Mouse (Mus musculus) gastrocnemius, adult 2 months (tissue): ENCODE measurements around the gene Upf3b. TPM values are rescaled to one million over a fixed set of nuclear protein-coding genes. Genes with fewer than 3 reads are reported as not detected.
"Not testable (repeated sequence)": the region's sequence is repeated elsewhere in the genome, so short reads cannot be mapped to it uniquely, and the experiment has no call there.

Source experiments
- DNase-seq: peaks from one replicate; pipeline ENCODE4 v3.0.0; 2022
- H3K27ac ChIP-seq: fragments of 200-600 bp; 2 replicates; pipeline ENCODE4 v1.8.1; 2022; ENCODE audit warnings: mild to moderate bottlenecking
- H3K4me3 ChIP-seq: fragments of 200-600 bp; 2 replicates; pipeline ENCODE4 v1.8.1; 2022; ENCODE audit warnings: mild to moderate bottlenecking, moderate library complexity
- CTCF ChIP-seq: fragments of 200-600 bp; IDR thresholded peaks from 2 replicates; pipeline ENCODE4 v1.8.1; 2022; ENCODE audit warnings: antibody characterized with exemption, mild to moderate bottlenecking, moderate library complexity
- intact Hi-C: fragments of 180-260 bp; cut with DNase I; formaldehyde crosslinking; loops from one replicate; pipeline ENCODE4 v1.15.1; 2025
- long read RNA-seq, 2 experiments: library from polyadenylated mRNA; stranded (forward); transcript quantifications; one replicate each; pipeline ENCODE4 v2.0.0; 2021
- total RNA-seq, 2 experiments: library from RNA; stranded (reverse); gene quantifications; 2 replicates each; pipeline ENCODE4 v1.2.3; 2021

The Upf3b gene
- 10 to 100 TPM in 1 of 2 experiments, 1 to 10 TPM in 1; 9.4 to 10.1 TPM for total RNA-seq
- long read RNA-seq, experiment 1, transcript Upf3b-201 (10 exons, 2,344 nt), result major isoform, 7 of 12 reads
- long read RNA-seq, experiment 1, partial matches to known transcripts, result 0 of 12 reads
- long read RNA-seq, experiment 1, other reads (novel, unspliced or antisense), result 5 of 12 reads
- long read RNA-seq, experiment 2, transcript Upf3b-201 (10 exons, 2,344 nt), result major isoform, 10 of 11 reads
- long read RNA-seq, experiment 2, partial matches to known transcripts, result 0 of 11 reads
- long read RNA-seq, experiment 2, other reads (novel, unspliced or antisense), result 1 of 11 reads

- peak; percentile 94 for DNase-seq
- no peak for TF ChIP-seq CTCF
- Histone ChIP-seq H3K4me3 (peak within 1 kb of the TSS; percentile 83), H3K27ac (peak within 1 kb of the TSS; percentile 92)
- intact Hi-C loops, result no loop called here
Observed at GRCm38 (mm10) chrX:37110193-37110880, at the start of gene Upf3b. TSS of gene Upf3b (minus strand) at chrX:37110322.

DNA sequence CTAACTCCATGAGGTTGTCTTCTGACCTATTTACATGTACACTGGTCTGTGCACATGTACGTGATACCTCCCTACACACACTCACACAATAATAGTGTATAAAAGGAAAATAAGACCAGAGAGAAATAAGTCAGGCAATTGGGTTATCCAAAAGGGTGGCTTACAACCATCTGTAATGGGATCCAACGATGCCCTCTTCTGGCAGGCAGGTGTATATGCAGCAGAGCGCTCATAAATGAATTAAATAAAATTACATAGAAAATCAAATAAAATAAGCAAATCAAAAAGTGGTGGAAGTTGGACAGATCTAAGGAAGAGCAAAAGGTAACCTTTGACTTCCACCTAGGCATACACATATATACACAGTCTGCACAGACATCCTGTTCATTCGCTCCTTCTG lies 47.7 kb upstream of the Upf3b start:
- no peak for DNase-seq
- intact Hi-C loops, result no loop called here
- Histone ChIP-seq H3K27ac (no peak overlapping the region), H3K4me3 (no peak overlapping the region)
- peak; percentile 46 for TF ChIP-seq CTCF

- H3K4me3 ChIP-seq, result no peak overlapping the region
- no peak for DNase-seq
- H3K27ac ChIP-seq, result no peak overlapping the region
- no peak; the same call in 1 of the 2 replicates for TF ChIP-seq CTCF
- intact Hi-C loops, result no loop called here
Observed at GRCm38 (mm10) chrX:37144954-37145353, 34.8 kb upstream of the Upf3b start.

- intact Hi-C loops, H3K27ac ChIP-seq, DNase-seq, H3K4me3 ChIP-seq: not testable (repeated sequence)
Observed at GRCm38 (mm10) chrX:37144498-37144897, 34.4 kb upstream of the Upf3b start.

- H3K27ac ChIP-seq, result no peak overlapping the region
- intact Hi-C loops, result no loop called here
- no peak overlapping the region for H3K4me3 ChIP-seq
- no peak for DNase-seq
- TF ChIP-seq CTCF, result no peak
Observed at GRCm38 (mm10) chrX:37141732-37142131, 31.6 kb upstream of the Upf3b start.

- DNase-seq, result peak; percentile 73
- intact Hi-C loops, result no loop called here
- peak within 1 kb of the TSS; percentile 91 for H3K27ac ChIP-seq
- no peak for TF ChIP-seq CTCF
- H3K4me3 ChIP-seq, result peak within 1 kb of the TSS; percentile 89
Observed at GRCm38 (mm10) chrX:37126671-37127358, 16.7 kb upstream of the Upf3b start, which contains the start of gene Nkap. TSS of gene Nkap (plus strand) at chrX:37126795.

DNA sequence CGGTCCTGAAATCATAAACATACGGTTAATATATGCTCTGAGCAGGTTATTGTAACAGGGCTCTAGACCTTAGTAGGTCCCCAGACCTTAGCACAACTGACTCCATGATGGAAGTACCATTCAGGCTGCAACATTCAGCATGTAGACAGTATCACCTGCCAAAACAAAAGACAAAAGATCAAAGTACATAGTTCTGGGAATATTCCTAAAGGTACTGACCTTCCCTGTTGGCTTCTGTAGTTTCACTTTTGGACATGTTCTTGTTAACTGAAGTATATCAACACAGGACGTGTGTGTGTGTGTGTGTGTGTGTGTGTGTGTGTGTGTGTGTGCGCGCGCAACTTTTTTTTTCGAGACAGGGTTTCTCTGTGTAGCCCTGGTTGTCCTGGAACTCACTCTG lies 15.4 kb upstream of the Upf3b start:
- Histone ChIP-seq H3K4me3 (no peak overlapping the region), H3K27ac (no peak overlapping the region)
- intact Hi-C loops, result no loop called here
- no peak for TF ChIP-seq CTCF
- no peak for DNase-seq

- DNase-seq, result no peak
- TF ChIP-seq CTCF, result no peak
- intact Hi-C loops, result no loop called here
- Histone ChIP-seq H3K27ac (no peak overlapping the region), H3K4me3 (no peak overlapping the region)
Observed at GRCm38 (mm10) chrX:37120212-37120611, 10.1 kb upstream of the Upf3b start.

DNA sequence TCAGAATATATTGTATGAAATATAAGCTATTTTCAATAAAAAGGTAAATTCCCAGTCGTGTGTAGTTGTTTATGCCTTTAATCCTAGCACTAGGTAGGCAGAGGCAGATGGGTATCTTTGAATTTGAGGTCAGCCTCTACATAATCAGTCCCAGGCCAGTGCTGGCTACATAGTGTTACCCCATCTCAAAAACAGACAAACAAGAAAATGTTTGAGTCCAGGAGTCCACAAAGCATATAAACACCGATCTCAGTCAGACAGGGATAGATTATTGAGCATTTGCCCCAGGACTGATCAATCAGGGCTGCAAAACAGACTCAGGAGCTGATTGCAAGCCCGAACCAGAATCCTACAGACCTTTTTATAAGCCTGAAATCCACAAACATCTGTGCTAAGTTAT lies 9.5 kb upstream of the Upf3b start:
- H3K4me3 ChIP-seq, result no peak overlapping the region
- no peak for TF ChIP-seq CTCF
- no peak for DNase-seq
- no peak overlapping the region for H3K27ac ChIP-seq
- intact Hi-C loops, result no loop called here

GRCm38 (mm10) chrX:37117085-37117484 lies 7.0 kb upstream of the Upf3b start:
- Histone ChIP-seq H3K4me3 (no peak overlapping the region), H3K27ac (no peak overlapping the region)
- TF ChIP-seq CTCF, result no peak
- intact Hi-C loops, result no loop called here
- DNase-seq, result no peak

GRCm38 (mm10) chrX:37110881-37111193 lies 715 bp upstream of the Upf3b start:
- TF ChIP-seq CTCF, result no peak
- DNase-seq, result no peak
- intact Hi-C loops, result no loop called here
- Histone ChIP-seq H3K27ac (peak overlapping the region; percentile 41; the same call in 1 of the 2 replicates), H3K4me3 (peak overlapping the region; percentile 83)

GRCm38 (mm10) chrX:37109526-37110192 lies 463 bp downstream of the Upf3b start:
- H3K4me3 ChIP-seq, result peak overlapping the region; percentile 83
- peak overlapping the region; percentile 92 for H3K27ac ChIP-seq
- DNase-seq, result no peak
- intact Hi-C loops, result no loop called here
- TF ChIP-seq CTCF, result no peak

GRCm38 (mm10) chrX:37103826-37104225 lies 6.3 kb downstream of the Upf3b start:
- Histone ChIP-seq H3K27ac (no peak overlapping the region), H3K4me3 (no peak overlapping the region)
- intact Hi-C loops, result no loop called here
- TF ChIP-seq CTCF, result peak; percentile 40; the same call in 1 of the 2 replicates
- no peak for DNase-seq
